Mouse (Mus musculus): ENCODE measurements around the gene Drd4. TPM values are rescaled to one million over a fixed set of nuclear protein-coding genes. Genes with fewer than 3 reads are reported as not detected.

Gene Drd4
- total and polyA plus RNA-seq, 3 experiments, result not detected

GRCm38 (mm10) chr7:141302702-141303268, 11.0 kb downstream of the Drd4 start:
- Histone ChIP-seq H3K4me2 (ENCODE audit: insufficient read depth, low read depth, poor library complexity, severe bottlenecking) (no peak overlapping the region), H3K27ac (ENCODE audit: insufficient read depth, low read depth) (no peak overlapping the region), H3K9me3 (replicated peaks; ENCODE audit: low read length) (no peaks in the 10 kb centered on the region), H3K4me3 (replicated peaks in 1 of 3; ENCODE audit: low read depth in 2 of 3, low read length in 2 of 3, poor library complexity in 1 of 3) (no peak overlapping the region), H3K4me1 (ENCODE audit: control insufficient read depth in 1 of 2, insufficient read depth in 2 of 2) (peaks cover 0 to 9% of the 10 kb centered on the region in 2 experiments; a peak in 1 of 4 replicates), H3K27me3 (replicated peaks) (no peaks in the 10 kb centered on the region), H3K36me3 (replicated peaks in 1 of 2; ENCODE audit: control insufficient read depth in 1 of 2, insufficient read depth in 1 of 2, low read length in 1 of 2) (peaks cover 61 to 92% of the 10 kb centered on the region in 2 experiments), H3K9ac (ENCODE audit: insufficient read depth, low read depth) (no peak overlapping the region), H3K79me2 (replicated peaks; ENCODE audit: control insufficient read depth, extremely low read depth, insufficient read depth, poor library complexity, severe bottlenecking) (no peaks in the 10 kb centered on the region)
- dilution Hi-C loops (cut with MboI; ENCODE audit: extremely low pct_ligation_motif_present, extremely low pct_unique_long_range_greater_than_20kb, low sequenced_read_pairs) (no loop called here), in situ Hi-C loops (cut with MboI; ENCODE audit: low pct_ligation_motif_present, low pct_unique_long_range_greater_than_20kb, low sequenced_read_pairs) (no loop called here)
- DNase-seq (ENCODE audit: extremely low read depth), result no peak
- TF ChIP-seq ZKSCAN1 (IDR thresholded peaks at IDR 0.05; ENCODE audit: borderline replicate concordance, low read depth, low read length), result no peak
- no peak for TF ChIP-seq ZMIZ1 (IDR thresholded peaks at IDR 0.05; ENCODE audit: low read depth, low read length)
- TF ChIP-seq SIN3A (IDR thresholded peaks at IDR 0.05; ENCODE audit: low read length), result no peak
- TF ChIP-seq USF1 (IDR thresholded peaks at IDR 0.05; ENCODE audit: low read depth, low read length), result no peak
- no peak for TF ChIP-seq ELF1 (IDR thresholded peaks at IDR 0.05; ENCODE audit: low read depth, low read length)
- TF ChIP-seq NELFE (IDR thresholded peaks at IDR 0.05; ENCODE audit: low read depth, low read length), result no peak
- no peak for TF ChIP-seq BHLHE40 (IDR thresholded peaks at IDR 0.05; ENCODE audit: low read depth, low read length)
- TF ChIP-seq ZNF384 (IDR thresholded peaks at IDR 0.05; ENCODE audit: low read depth, low read length), result no peak
- no peak for TF ChIP-seq SMC3 (IDR thresholded peaks at IDR 0.05; ENCODE audit: low read depth, low read length)
- no peak for TF ChIP-seq PAX5 (IDR thresholded peaks at IDR 0.05; ENCODE audit: low read length)
- no peak for TF ChIP-seq JUN (IDR thresholded peaks at IDR 0.05; ENCODE audit: insufficient read depth, low read depth, low read length)

GRCm38 (mm10) chr7:141304537-141304936, 12.7 kb downstream of the Drd4 start:
- Histone ChIP-seq H3K4me2 (ENCODE audit: insufficient read depth, low read depth, poor library complexity, severe bottlenecking) (no peak overlapping the region), H3K27ac (ENCODE audit: insufficient read depth, low read depth) (no peak overlapping the region), H3K9me3 (replicated peaks; ENCODE audit: low read length) (no peaks in the 10 kb centered on the region), H3K79me2 (replicated peaks; ENCODE audit: control insufficient read depth, extremely low read depth, insufficient read depth, poor library complexity, severe bottlenecking) (no peaks in the 10 kb centered on the region), H3K27me3 (replicated peaks) (no peaks in the 10 kb centered on the region), H3K4me3 (replicated peaks in 1 of 3; ENCODE audit: low read depth in 2 of 3, low read length in 2 of 3, poor library complexity in 1 of 3) (no peak overlapping the region), H3K9ac (ENCODE audit: insufficient read depth, low read depth) (no peak overlapping the region), H3K4me1 (ENCODE audit: control insufficient read depth in 1 of 2, insufficient read depth in 2 of 2) (peaks cover 0 to 23% of the 10 kb centered on the region in 2 experiments; a peak in 1 of 4 replicates), H3K36me3 (replicated peaks in 1 of 2; ENCODE audit: control insufficient read depth in 1 of 2, insufficient read depth in 1 of 2, low read length in 1 of 2) (peaks cover 70 to 93% of the 10 kb centered on the region in 2 experiments)
- dilution Hi-C loops (cut with MboI; ENCODE audit: extremely low pct_ligation_motif_present, extremely low pct_unique_long_range_greater_than_20kb, low sequenced_read_pairs), result no loop called here
- no peak for TF ChIP-seq USF2 (conservative IDR thresholded peaks at IDR 0.05; ENCODE audit: low read depth, low read length)
- TF ChIP-seq CHD2 (IDR thresholded peaks at IDR 0.05; ENCODE audit: low read length), result no peak
- no peak for TF ChIP-seq TCF12 (IDR thresholded peaks at IDR 0.05; ENCODE audit: low read depth, low read length)
- no peak for TF ChIP-seq CHD1 (IDR thresholded peaks at IDR 0.05; ENCODE audit: low read depth, low read length)
- TF ChIP-seq RCOR1 (conservative IDR thresholded peaks at IDR 0.05; ENCODE audit: low read depth, low read length), result no peak
- TF ChIP-seq SMC3 (IDR thresholded peaks at IDR 0.05; ENCODE audit: low read depth, low read length), result no peak
- no peak for TF ChIP-seq MAZ (IDR thresholded peaks at IDR 0.05; ENCODE audit: low read depth, low read length)
- no peak for TF ChIP-seq ETS1 (conservative IDR thresholded peaks at IDR 0.05; ENCODE audit: low read depth, low read length)
- no peak for TF ChIP-seq ELF1 (IDR thresholded peaks at IDR 0.05; ENCODE audit: low read depth, low read length)
- TF ChIP-seq SIN3A (IDR thresholded peaks at IDR 0.05; ENCODE audit: low read length), result no peak
- TF ChIP-seq GABPA (IDR thresholded peaks at IDR 0.05; ENCODE audit: insufficient replicate concordance, low read depth, low read length), result no peak
- TF ChIP-seq NRF1 (IDR thresholded peaks at IDR 0.05; ENCODE audit: low read depth, low read length), result no peak
- TF ChIP-seq POLR2A (IDR thresholded peaks at IDR 0.05; ENCODE audit: low read depth, low read length), result no peak
- in situ Hi-C loops (cut with MboI; ENCODE audit: low pct_ligation_motif_present, low pct_unique_long_range_greater_than_20kb, low sequenced_read_pairs), result no loop called here
- DNase-seq (ENCODE audit: extremely low read depth), result no peak
